Mouse (Mus musculus) C2C12 (cell line): ENCODE data around the gene Ccdc114.

Experiments
- CEBPB ChIP-seq: IDR thresholded peaks from one replicate; pipeline ENCODE4 v1.6.1; 2011; ENCODE audit warnings: low read depth, mild to moderate bottlenecking, control low read depth, moderate library complexity
- CTCF ChIP-seq: IDR thresholded peaks from one replicate; pipeline ENCODE4 v1.5.1; 2011; ENCODE audit not compliant: control insufficient read depth, insufficient read depth, insufficient read length
- MAX ChIP-seq: IDR thresholded peaks from one replicate; pipeline ENCODE4 v1.6.1; 2011; ENCODE audit warnings: mild to moderate bottlenecking, control low read depth
- MYOD1 ChIP-seq: IDR thresholded peaks from one replicate; pipeline ENCODE4 v1.6.1; 2011; ENCODE audit warnings: low read depth; ENCODE audit not compliant: control insufficient read depth, insufficient read length
- USF1 ChIP-seq: IDR thresholded peaks from one replicate; pipeline ENCODE4 v1.6.1; 2011; ENCODE audit warnings: low read depth, mild to moderate bottlenecking, control low read depth, moderate library complexity

DNA sequence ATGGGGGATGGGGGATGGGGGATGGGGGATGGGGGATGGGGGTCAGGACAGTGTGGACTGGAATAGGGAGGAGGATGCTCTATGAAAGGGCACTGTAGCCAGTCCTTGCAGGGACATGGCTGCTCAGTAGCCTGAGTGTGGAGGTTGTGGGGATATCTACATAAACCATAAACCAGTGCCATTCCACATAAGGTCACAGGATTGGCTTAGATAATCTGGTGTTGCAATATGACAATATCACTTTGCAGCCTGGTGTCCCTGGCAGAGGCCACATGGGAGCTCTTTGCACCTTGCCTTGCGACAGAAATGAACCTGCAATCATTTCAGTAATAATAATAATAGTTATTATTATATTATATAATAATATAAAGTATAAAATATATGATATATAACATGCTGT is 64.5 kb downstream of the Ccdc114 start:
- TF ChIP-seq CTCF (no peak), USF1 (no peak), CEBPB (no peak), MYOD1 (no peak), MAX (no peak)
